Comparison of ENCODE assay signal across 8 mouse cellular contexts in the genomic region with DNA sequence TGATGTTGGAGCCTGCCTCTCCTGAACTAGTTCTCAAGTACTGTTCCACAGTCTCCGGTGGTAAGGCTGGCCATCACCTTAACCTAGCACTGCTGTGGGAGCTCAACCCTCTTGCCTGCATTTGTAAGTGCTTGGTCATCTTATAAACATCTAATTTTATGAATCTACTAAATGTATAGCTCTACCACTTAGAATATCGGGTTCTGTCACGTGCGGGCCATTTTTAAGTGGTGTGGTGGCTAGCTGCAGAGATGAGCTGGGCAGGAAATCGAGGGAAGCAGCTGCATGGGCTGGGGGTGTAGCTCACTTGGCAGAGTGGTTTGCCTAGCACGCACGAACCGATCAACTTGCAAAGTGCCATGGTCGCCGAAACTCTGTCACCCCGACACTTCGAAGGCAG. TPM values are rescaled to one million over a fixed set of nuclear protein-coding genes. Genes with fewer than 3 reads are reported as not detected.
DNase-seq lines count a peak whose midpoint lies in the region; ATAC-seq and TF ChIP-seq lines count a peak whose summit lies in the region.

No protein-coding gene starts in this region.

- 0 out of 2 replicates have a peak, but pooled peaks cover 3% of the 10 kb centered on the region for H3K4me1 ChIP-seq in kidney, embryonic 16.5 days (ENCODE audit: insufficient read depth, low read length)
- H3K4me1 ChIP-seq in cortical plate, adult 2 months (ENCODE audit: control insufficient read depth, insufficient read depth, low read length), result peaks cover 2% of the 10 kb centered on the region; the same call in 1 of the 2 replicates
- H3K4me1 ChIP-seq in hindbrain, embryonic 15.5 days (replicated peaks), result peaks cover 5% of the 10 kb centered on the region; the same call in 1 of the 2 replicates
- peaks cover 5% of the 10 kb centered on the region for H3K4me1 ChIP-seq in midbrain, embryonic 15.5 days

- H3K4me2 ChIP-seq in kidney, embryonic 16.5 days (replicated peaks; ENCODE audit: low read depth, low read length), result peak overlapping the region; percentile 60
- H3K4me2 ChIP-seq in hindbrain, embryonic 15.5 days, result peak overlapping the region; percentile 53
- peak overlapping the region; percentile 58 for H3K4me2 ChIP-seq in midbrain, embryonic 15.5 days

- H3K4me3 ChIP-seq in kidney, embryonic 16.5 days (ENCODE audit: low read length), result peak overlapping the region; percentile 74
- H3K4me3 ChIP-seq in cortical plate, adult 2 months (ENCODE audit: insufficient read depth, low read length), result peak overlapping the region; percentile 79
- peak overlapping the region; percentile 79 for H3K4me3 ChIP-seq in hindbrain, embryonic 15.5 days
- peak overlapping the region; percentile 64 for H3K4me3 ChIP-seq in midbrain, embryonic 15.5 days

- TF ChIP-seq CTCF in cortical plate, adult 2 months (IDR thresholded peaks at IDR 0.05; ENCODE audit: extremely low read depth, insufficient read depth, low read length), result no peak

- intact Hi-C loops in left cerebral cortex, postnatal 14 days (cut with DNase I), result loop anchor here (5.0 kb wide), 2 partner anchors 50 to 120 kb away; a partner anchor contains a TSS

- peaks cover 5% of the 10 kb centered on the region; the same call in 1 of the 2 replicates for H3K27me3 ChIP-seq in kidney, embryonic 16.5 days (ENCODE audit: insufficient read depth, low read length)
- no peaks in the 10 kb centered on the region for H3K27me3 ChIP-seq in hindbrain, embryonic 15.5 days
- no peaks in the 10 kb centered on the region for H3K27me3 ChIP-seq in midbrain, embryonic 15.5 days (replicated peaks)

- WGBS in kidney, embryonic 16.5 days, result 37% methylated on average over 12 of the region's 12 CpGs
- whole genome bisulfite sequencing in hindbrain, embryonic 15.5 days, result 38% methylated on average over 12 of the region's 12 CpGs
- whole genome bisulfite sequencing in midbrain, embryonic 15.5 days, result 37% methylated on average over 12 of the region's 12 CpGs

- H3K27ac ChIP-seq in kidney, embryonic 16.5 days (ENCODE audit: low read length), result peak overlapping the region; percentile 99
- H3K27ac ChIP-seq in cortical plate, adult 2 months (ENCODE audit: insufficient read depth, low read length), result no peak overlapping the region
- H3K27ac ChIP-seq in hindbrain, embryonic 15.5 days (replicated peaks), result peak overlapping the region; percentile 95
- 0 out of 2 replicates have a peak overlapping the region, but pooled peaks have one; percentile 94 for H3K27ac ChIP-seq in midbrain, embryonic 15.5 days

- no peaks in the 10 kb centered on the region; the same call in 1 of the 2 replicates for H3K9me3 ChIP-seq in kidney, embryonic 16.5 days (ENCODE audit: low read length)
- H3K9me3 ChIP-seq in hindbrain, embryonic 15.5 days, result no peaks in the 10 kb centered on the region
- H3K9me3 ChIP-seq in midbrain, embryonic 15.5 days, result no peaks in the 10 kb centered on the region

- DNase-seq in kidney, postnatal 4 days, result no peak
- DNase-seq in left cerebral cortex, postnatal 14 days (ENCODE audit: low spot score in 2 of 2), result no peak
- no peak for DNase-seq in layer of hippocampus, postnatal 36 days
- no peak for DNase-seq in cerebellum, adult 11 months

- TF ChIP-seq POLR2A in cortical plate, adult 2 months (IDR thresholded peaks at IDR 0.05; ENCODE audit: extremely low read depth, insufficient read depth, low read length), result no peak

- peaks cover 18% of the 10 kb centered on the region; the same call in 1 of the 2 replicates for H3K36me3 ChIP-seq in kidney, embryonic 16.5 days (ENCODE audit: insufficient read depth, low read length)
- peaks cover 10% of the 10 kb centered on the region for H3K36me3 ChIP-seq in hindbrain, embryonic 15.5 days
- H3K36me3 ChIP-seq in midbrain, embryonic 15.5 days (replicated peaks), result peaks cover 5% of the 10 kb centered on the region; the same call in 1 of the 2 replicates

- no peak for ATAC-seq in kidney, embryonic 16.5 days (ENCODE audit: low FRiP score, low TSS enrichment)
- no peak for ATAC-seq in hindbrain, embryonic 15.5 days (ENCODE audit: low FRiP score, low read depth)
- ATAC-seq in midbrain, embryonic 15.5 days (replicated peaks), result peak; percentile 21

- H3K9ac ChIP-seq in kidney, embryonic 16.5 days (replicated peaks; ENCODE audit: low read length), result peak overlapping the region; percentile 85
- peak overlapping the region; percentile 84 for H3K9ac ChIP-seq in hindbrain, embryonic 15.5 days
- H3K9ac ChIP-seq in midbrain, embryonic 15.5 days, result peak overlapping the region; percentile 80; the same call in 1 of the 2 replicates

RNA-seq across cellular contexts. Expression of a gene that starts 1.1 kb away (rescaled TPM):
- polyA plus RNA-seq in kidney, embryonic 16.5 days (2015; fragmentation: Nextera tagmentation; extraction: Ambion mirVana), result 49.1 and 59.8 TPM in 2 replicates
- polyA plus RNA-seq in cortical plate, adult 2 months (2012; rRNA removed), result 33.0 and 35.0 TPM in 2 replicates
- 54.6 and 56.5 TPM in 2 replicates for polyA plus RNA-seq in hindbrain, embryonic 15.5 days (2015; fragmentation: Nextera tagmentation; extraction: Ambion mirVana)
- 49.4 and 53.4 TPM in 2 replicates for polyA plus RNA-seq in midbrain, embryonic 15.5 days (2015; fragmentation: Nextera tagmentation; extraction: Ambion mirVana)
- 10 to 100 TPM; 37.7 to 57.0 TPM for total RNA-seq in left cerebral cortex, postnatal 14 days (2021)
- total RNA-seq in layer of hippocampus, postnatal 36 days (2021), result 10 to 100 TPM; 46.1 to 50.0 TPM

RNA-seq across cellular contexts. Expression of a gene that starts 48.6 kb away (rescaled TPM):
- 19.8 and 22.3 TPM in 2 replicates for polyA plus RNA-seq in kidney, embryonic 16.5 days (2015; fragmentation: Nextera tagmentation; extraction: Ambion mirVana)
- 25.0 and 25.1 TPM in 2 replicates for polyA plus RNA-seq in cortical plate, adult 2 months (2012; rRNA removed)
- 120 and 123 TPM in 2 replicates for polyA plus RNA-seq in hindbrain, embryonic 15.5 days (2015; fragmentation: Nextera tagmentation; extraction: Ambion mirVana)
- polyA plus RNA-seq in midbrain, embryonic 15.5 days (2015; fragmentation: Nextera tagmentation; extraction: Ambion mirVana), result 89.3 and 101 TPM in 2 replicates
- 10 to 100 TPM; 25.2 to 37.2 TPM for total RNA-seq in left cerebral cortex, postnatal 14 days (2021)
- 10 to 100 TPM; 40.7 to 42.4 TPM for total RNA-seq in layer of hippocampus, postnatal 36 days (2021)
